Mouse (Mus musculus) fibroblast of lung, adult 2 months (primary cell): ENCODE measurements at regions not wholly inside any gene's neighbourhood (a gene's known extent, or its start where the extent isn't known, plus 50 kb on each side); places are given as distances from the start of the nearest gene placed in this dataset.

ENCODE experiments used
- DNase-seq: peaks from one replicate; pipeline ENCODE4 v3.0.0-alpha.2; 2011; ENCODE audit warnings: low read depth

- DNase-seq = no peak
Measured at GRCm38 (mm10) chr14:98937933-98938332, 56.2 kb downstream of the Rpl36a-ps1 start.

GRCm38 (mm10) chr14:98937373-98937772 is 56.7 kb downstream of the Rpl36a-ps1 start:
- DNase-seq = no peak

GRCm38 (mm10) chr14:98933371-98933916 is 60.7 kb downstream of the Rpl36a-ps1 start:
- DNase-seq = no peak

- peak; percentile 49 for DNase-seq
Measured at GRCm38 (mm10) chr14:98929276-98929675, 64.8 kb downstream of the Rpl36a-ps1 start.

GRCm38 (mm10) chr14:98908234-98908633 is 85.9 kb downstream of the Rpl36a-ps1 start:
- DNase-seq = no peak

GRCm38 (mm10) chr14:98898876-98899275 is 95.2 kb downstream of the Rpl36a-ps1 start:
- no peak for DNase-seq

- DNase-seq = no peak
Measured at GRCm38 (mm10) chr14:98897390-98897789, 96.7 kb downstream of the Rpl36a-ps1 start.

- no peak for DNase-seq
Measured at GRCm38 (mm10) chr14:98895933-98896332, 98.2 kb downstream of the Rpl36a-ps1 start.

GRCm38 (mm10) chr14:98892670-98893069 is 101.4 kb downstream of the Rpl36a-ps1 start:
- no peak for DNase-seq

- DNase-seq = no peak
Measured at GRCm38 (mm10) chr14:98891252-98891947, 102.7 kb downstream of the Rpl36a-ps1 start.

- DNase-seq = no peak
Measured at GRCm38 (mm10) chr14:98887588-98887987, 106.5 kb downstream of the Rpl36a-ps1 start.

- DNase-seq = no peak
Measured at GRCm38 (mm10) chr14:98886982-98887381, 107.1 kb downstream of the Rpl36a-ps1 start.

- no peak for DNase-seq
Measured at GRCm38 (mm10) chr14:98882586-98882985, 111.5 kb downstream of the Rpl36a-ps1 start.

GRCm38 (mm10) chr14:98877956-98878355 is 116.2 kb downstream of the Rpl36a-ps1 start:
- no peak for DNase-seq

GRCm38 (mm10) chr14:98873446-98873845 is 120.7 kb downstream of the Rpl36a-ps1 start:
- no peak for DNase-seq

- DNase-seq = no peak
Measured at GRCm38 (mm10) chr14:98869888-98870287, 124.2 kb downstream of the Rpl36a-ps1 start.

GRCm38 (mm10) chr14:98866880-98867279 is 127.2 kb downstream of the Rpl36a-ps1 start:
- no peak for DNase-seq

GRCm38 (mm10) chr14:98864001-98864400 is 130.1 kb downstream of the Rpl36a-ps1 start:
- no peak for DNase-seq

GRCm38 (mm10) chr14:98863598-98863997 is 130.5 kb downstream of the Rpl36a-ps1 start:
- DNase-seq = no peak

GRCm38 (mm10) chr14:98862095-98862735 is 131.9 kb downstream of the Rpl36a-ps1 start:
- no peak for DNase-seq

GRCm38 (mm10) chr14:98858801-98859200 is 135.3 kb downstream of the Rpl36a-ps1 start:
- DNase-seq = no peak

- DNase-seq = no peak
Measured at GRCm38 (mm10) chr14:98848500-98848899, 145.6 kb downstream of the Rpl36a-ps1 start.

- DNase-seq = no peak
Measured at GRCm38 (mm10) chr14:98844221-98844620, 149.9 kb downstream of the Rpl36a-ps1 start.
